Mouse (Mus musculus): ENCODE results near the gene Syde1.
"Not testable (repeated sequence)": the region's sequence is repeated elsewhere in the genome, so short reads cannot be mapped to it uniquely, and the experiment has no call there.

The Syde1 gene

GRCm38 (mm10) chr10:78591406-78592328 is at the start of gene Syde1:
Gene Syde1 (minus strand): TSS chr10:78591964.
- DNase-seq: peak; percentile 94

DNA sequence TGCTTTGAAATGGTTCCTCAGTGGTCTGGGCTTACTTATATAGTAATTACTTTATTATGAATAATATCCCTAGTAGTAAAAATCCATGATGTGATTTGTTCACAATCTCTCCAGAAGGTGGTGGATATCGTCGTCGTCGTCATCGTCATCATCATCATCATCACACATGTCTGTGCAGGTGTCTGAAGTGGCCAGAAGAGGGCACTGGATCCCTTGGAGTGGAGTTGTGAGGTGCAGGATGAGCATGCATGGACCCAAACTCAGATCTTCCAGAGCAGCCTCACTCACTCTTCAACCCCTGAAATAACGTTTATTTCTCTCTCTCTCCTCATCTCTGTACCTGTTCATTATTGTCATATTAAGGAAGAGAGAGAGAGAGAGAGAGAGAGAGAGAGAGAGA is 40.5 kb upstream of the Syde1 start:
- peak; percentile 37 for DNase-seq

GRCm38 (mm10) chr10:78630194-78630593 is 38.4 kb upstream of the Syde1 start:
- no peak for DNase-seq

DNA sequence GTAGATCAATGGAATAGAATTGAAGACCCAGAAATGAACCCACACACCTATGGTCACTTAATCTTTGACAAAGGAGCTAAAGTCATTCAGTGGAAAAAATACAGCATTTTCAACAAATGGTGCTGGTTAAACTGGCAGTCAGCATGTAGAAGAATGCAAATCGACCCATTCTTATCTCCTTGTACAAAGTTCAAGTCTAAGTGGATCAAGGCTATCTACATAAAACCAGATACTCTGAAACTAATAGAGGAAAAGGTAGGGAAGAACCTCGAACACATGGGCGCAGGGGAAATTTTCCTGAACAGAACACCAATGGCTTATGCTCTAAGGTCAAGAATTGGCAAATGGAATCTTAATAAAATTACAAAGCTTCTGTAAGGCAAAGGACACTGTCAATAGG is 31.4 kb upstream of the Syde1 start:
- DNase-seq: not testable (repeated sequence)

DNA sequence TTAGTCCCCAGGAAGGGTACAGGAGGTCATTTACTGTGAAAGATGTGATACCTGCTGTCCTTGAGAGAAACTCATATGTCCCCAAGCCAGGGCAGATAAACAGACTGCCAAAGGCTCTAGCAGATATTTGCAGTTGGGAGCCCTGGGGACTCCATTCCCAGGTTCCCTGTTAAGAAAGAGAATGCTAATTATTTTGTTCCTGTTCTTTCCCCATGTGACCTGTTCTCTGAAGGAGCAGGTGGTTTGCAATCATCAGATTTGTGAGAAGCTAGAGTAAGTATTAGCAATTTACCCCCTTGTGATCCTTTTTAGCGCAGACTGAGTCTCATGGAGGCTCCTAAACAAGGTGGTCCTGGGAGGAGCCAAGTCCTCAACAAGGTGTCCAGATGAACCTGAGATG is 26.2 kb upstream of the Syde1 start, which contains the start of gene Olfr1357:
Gene Olfr1357, minus strand, starts transcription at position 101 of the 400 bp plus-strand sequence.
- no peak for DNase-seq

- no peak for DNase-seq
Observed at GRCm38 (mm10) chr10:78607602-78608001, 15.8 kb upstream of the Syde1 start.

DNA sequence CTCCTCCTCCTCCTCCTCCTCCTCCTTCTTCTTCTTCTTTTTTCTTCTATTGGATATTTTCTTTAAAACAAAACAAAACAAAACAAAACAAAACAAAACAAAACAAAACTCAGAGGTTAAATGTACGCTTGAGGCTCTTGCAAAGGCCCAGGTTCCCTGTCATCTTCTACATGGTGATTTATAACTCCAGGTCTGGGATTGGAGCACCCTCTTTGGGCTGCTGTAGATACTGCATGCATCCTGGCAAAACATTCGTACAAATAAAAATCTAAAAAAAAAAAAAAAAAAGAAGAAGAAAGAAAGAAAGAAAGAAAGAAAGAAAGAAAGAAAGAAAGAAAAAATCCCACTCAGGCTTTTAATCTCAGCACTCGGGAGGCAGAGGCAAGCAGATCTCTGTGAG is 13.3 kb upstream of the Syde1 start:
- DNase-seq: peak; percentile 81

GRCm38 (mm10) chr10:78599865-78600264 is 8.1 kb upstream of the Syde1 start:
- peak; percentile 2 for DNase-seq

- peak; percentile 37 for DNase-seq
Observed at GRCm38 (mm10) chr10:78594566-78594965, 2.8 kb upstream of the Syde1 start.

- peak; percentile 32 for DNase-seq
Observed at GRCm38 (mm10) chr10:78594157-78594556, 2.4 kb upstream of the Syde1 start.

GRCm38 (mm10) chr10:78593736-78594135 is 2.0 kb upstream of the Syde1 start:
- no peak for DNase-seq

- no peak for DNase-seq
Observed at GRCm38 (mm10) chr10:78592856-78593379, 1.2 kb upstream of the Syde1 start.

DNA sequence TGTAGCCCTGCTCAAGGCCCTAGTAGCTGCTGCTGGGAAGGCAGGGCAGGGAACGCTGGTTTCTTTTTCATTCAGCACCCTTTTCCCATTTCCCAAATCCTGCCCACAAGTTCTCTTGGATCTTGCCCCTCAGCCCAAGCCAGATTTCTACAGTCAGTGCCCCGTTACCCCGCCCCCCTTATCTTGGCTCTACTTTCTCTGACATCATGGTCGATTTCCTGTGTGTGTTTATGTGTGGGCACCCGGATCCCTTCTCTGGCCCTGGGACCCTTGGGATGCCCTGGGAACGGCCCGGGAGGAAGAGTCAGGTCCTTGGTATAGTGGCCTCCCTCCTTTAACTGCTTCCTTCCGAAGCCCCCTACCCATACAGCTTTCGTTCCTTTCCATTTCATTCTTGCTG is 1.0 kb downstream of the Syde1 start:
- peak; percentile 78 for DNase-seq

DNA sequence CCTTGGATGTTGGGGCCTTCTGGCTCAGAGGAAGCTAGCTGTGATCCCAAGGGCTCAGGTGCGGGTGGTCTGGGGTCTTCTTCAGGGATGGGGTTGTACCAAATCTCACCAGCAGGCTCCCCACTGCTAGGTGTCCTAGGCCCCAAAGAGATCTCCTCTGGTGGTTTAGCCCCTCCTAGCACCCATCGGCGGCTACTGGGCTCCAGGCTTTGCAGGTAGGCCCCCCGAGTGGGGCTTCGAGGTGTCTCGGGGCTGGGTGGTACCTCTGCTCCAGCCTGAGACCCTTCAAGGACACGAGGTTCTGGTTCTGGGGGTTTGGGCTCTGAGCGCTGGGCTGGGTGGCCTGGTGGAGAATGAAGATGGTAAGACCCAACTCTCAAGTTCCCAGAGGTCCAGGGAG is 1.9 kb downstream of the Syde1 start:
- DNase-seq: peak; percentile 43

DNA sequence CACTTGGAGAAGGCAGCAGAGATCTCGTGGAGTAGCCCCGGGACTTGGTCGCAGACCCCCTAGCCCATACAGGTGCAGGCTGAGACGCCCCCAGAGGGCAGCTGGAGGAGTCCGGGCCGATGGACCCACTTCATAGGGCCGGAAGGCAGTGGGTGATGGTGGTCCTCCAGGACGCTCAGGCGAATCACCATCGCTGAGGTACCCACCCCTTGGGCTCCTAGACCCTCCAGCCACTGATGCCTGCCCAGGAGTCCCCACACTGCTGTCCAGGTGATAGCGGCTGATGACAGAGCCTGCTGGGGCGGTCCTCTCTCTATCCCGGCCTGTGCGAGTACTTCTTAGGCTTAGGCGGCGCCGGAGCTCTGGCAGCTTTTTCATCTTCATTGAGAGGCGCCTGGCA is 2.5 kb downstream of the Syde1 start:
- no peak for DNase-seq

DNA sequence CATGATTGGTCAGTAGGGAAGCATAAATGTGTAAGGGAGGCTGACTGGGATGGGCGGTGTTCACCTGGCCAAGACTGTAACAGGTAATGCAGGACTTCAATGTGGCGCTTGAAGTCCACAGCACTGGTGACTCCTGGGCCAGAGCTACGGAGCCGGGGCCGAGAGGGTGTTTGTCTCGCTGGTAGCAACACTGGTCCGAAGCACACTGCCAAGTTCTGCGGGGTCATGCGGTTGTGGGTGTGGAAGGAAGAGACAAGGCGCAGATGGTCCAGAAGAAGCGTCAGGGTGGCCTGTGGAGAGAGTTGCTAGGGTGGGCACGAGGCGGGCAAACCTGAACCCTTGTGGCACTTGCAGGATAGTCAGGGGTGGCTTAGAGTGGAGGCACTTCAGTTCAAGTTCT is 5.7 kb downstream of the Syde1 start:
- DNase-seq: no peak

GRCm38 (mm10) chr10:78585606-78586005 is 6.2 kb downstream of the Syde1 start:
- DNase-seq: no peak

DNA sequence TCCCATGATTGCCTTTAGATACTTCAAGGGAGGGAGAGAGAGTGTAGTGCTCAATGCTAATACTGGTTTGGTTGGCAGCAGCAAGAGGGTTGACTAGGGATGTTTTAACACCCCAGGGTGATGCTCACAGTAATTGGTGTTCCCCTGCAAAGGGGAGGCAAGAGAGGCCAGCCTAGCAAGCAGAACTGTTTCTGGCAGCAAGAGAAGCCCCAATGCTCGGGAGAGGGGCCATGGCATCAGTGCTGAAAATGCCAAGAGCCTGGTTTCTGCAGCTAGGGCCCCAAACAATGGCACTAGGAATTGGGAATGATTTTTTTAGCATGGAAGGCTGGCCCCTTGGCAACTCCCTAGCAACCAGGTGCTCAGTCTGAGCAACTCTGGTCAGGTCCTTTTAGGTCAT is 6.8 kb downstream of the Syde1 start:
- DNase-seq: no peak

GRCm38 (mm10) chr10:78583939-78584338 is 7.8 kb downstream of the Syde1 start:
- DNase-seq: no peak

DNA sequence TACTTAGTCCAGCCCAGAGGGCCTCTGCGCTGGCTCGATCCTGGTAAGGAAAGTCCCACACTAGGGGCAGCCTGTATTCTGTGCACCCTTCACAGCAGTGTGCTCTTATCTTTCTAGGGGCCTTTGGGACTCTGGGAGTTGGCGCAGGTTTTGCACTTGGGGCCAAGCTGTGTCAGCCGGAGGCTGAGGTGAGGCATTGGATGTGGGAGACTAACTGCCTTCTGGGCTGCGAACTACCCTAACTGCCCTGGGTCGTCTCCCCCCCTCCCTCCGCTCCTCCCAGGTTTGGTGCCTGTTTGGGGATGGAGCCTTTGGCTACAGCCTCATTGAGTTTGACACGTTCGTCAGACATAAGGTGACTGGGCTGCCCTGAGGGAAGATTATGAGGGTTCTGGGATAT is 8.4 kb downstream of the Syde1 start:
- no peak for DNase-seq

DNA sequence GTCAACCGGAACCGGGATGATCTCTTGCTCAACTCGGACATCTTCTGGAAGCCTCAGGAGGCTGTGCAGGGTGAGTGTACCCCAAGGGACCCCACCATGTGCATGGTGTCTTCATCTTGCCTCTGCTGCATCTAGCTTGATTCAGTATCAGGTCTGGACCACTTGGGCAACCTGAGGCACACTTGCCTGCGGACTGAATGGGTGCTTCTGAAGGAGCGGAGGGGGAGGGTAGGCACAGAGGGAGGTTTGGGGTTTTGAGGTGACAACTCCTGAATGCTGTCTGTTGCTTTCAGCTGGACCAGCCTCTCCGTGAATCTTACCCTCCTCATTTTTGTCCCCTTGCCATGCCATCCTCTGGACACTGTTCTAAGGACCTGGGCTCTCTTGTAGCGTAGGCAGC is 10.6 kb downstream of the Syde1 start:
- DNase-seq: no peak

DNA sequence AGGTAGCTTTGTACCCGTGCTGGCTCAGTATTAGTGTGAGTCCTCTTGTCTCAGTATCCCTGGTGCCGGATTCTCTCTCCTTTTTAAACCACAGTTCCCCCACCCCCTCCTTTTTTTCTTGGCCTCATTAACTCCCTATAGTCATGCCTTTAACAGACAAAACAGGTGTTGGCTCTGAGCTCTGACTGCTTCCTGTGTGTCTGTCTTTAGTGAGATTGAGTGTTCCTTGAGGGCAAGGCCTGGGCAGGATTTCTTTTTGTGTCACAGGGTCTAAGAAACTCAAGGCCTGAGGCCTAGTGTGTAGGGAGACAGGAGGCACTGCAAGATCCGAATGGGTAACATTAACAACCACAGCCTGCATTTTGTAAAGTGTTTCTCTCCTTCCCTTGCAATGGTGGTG is 13.6 kb downstream of the Syde1 start:
- peak; percentile 67 for DNase-seq

- DNase-seq: peak; percentile 68
Observed at GRCm38 (mm10) chr10:78576435-78577184, 15.2 kb downstream of the Syde1 start.

DNA sequence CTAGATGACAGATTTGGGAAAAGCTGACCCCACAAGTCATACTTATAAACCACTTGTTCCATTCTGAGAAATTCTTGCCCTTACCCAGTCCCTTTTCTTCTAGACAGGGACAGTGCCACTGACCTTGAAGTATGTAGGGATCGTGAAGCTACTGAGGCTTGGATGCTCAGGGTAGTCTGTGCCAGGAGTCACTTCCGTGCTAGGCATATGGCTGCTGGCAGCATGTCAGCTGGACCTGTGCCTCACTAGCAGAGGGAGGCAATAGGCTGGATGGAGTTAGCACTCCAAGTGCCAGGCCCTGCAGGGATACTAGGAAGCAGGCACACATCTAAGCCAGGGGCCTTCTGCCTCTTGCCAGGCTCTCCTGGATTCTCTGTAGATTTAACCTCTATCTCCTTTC is 16.1 kb downstream of the Syde1 start:
- peak; percentile 32 for DNase-seq

Measured in thymus, postnatal 14 days (tissue).